Mouse (Mus musculus) spleen, adult 2 months (tissue): ENCODE measurements around the gene Nrp2.

Experiments
- CTCF ChIP-seq: fragments of 200-500 bp; IDR thresholded peaks from 2 replicates; pipeline ENCODE4 v1.5.1; 2011; ENCODE audit warnings: mild to moderate bottlenecking, inconsistent platforms; ENCODE audit not compliant: insufficient read depth, insufficient read length, insufficient replicate concordance; ENCODE audit errors: extremely low read depth
- POLR2A ChIP-seq: fragments of 200-500 bp; IDR thresholded peaks from 2 replicates; pipeline ENCODE4 v1.6.1; 2011; ENCODE audit warnings: low read depth, low read length, inconsistent platforms

DNA sequence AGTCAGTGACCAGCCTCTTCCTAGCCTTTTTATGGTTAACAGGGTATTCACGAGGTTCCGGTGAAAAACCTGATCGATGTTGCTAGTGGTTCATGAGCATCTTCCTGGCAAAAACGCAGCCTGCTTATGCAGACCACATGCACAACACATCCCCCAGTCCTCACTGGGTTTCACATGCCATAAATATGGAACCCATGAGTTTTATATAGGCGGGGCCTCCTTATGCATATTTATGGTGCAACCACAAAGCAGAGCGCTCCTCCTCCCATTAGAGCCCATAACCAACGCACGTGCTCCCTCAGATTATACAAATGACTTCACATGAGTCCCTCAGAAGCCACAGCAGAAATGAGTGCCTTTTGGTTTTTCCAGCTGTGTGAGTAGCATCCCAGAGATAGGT, 49.0 kb downstream of the Nrp2 start:
- TF ChIP-seq CTCF, result no peak
- TF ChIP-seq POLR2A, result no peak
